Comparison of ENCODE assay signal across 18 mouse cellular contexts in the genomic region with DNA sequence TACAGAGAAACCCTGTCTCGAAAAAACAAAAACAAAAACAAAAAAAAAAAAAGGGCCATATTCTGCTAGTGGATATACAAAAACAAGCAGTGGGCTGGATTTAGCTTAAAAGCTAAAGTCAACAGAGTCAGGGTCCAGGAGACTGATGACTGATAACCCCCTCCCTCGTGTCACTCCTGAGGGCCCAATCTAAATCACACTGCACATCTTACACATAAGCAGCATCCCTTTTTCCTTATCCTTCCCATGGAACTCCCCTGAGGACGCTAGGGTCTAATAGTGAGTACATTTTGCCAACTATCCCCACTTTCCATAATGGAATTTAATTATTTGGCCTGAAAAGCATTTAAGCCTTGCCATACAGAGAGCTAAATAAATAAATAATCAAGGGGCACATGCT.
"Had no signal": no experiment of that assay in that cellular context is flagged by ENCODE, and none has a peak within 500 bp of the region (broad histone marks: within the 10 kb centered on the region; RNA-seq: fewer than 3 reads in every experiment).

No protein-coding gene starts in this region.

- ATAC-seq: liver, postnatal 0 days; lung, postnatal 0 days; midbrain, embryonic 16.5 days had no signal

- H3K27me3 ChIP-seq: liver, embryonic 13.5 days; liver, embryonic 15.5 days; lung, embryonic 15.5 days; midbrain, embryonic 12.5 days; stomach, embryonic 15.5 days had no signal

- H3K27ac ChIP-seq: liver, embryonic 13.5 days; liver, embryonic 15.5 days; lung, embryonic 15.5 days; macrophage; midbrain, embryonic 12.5 days; stomach, embryonic 15.5 days; stomach, postnatal 0 days had no signal

- H3K4me1 ChIP-seq: liver, embryonic 13.5 days; liver, embryonic 15.5 days; lung, embryonic 15.5 days; midbrain, embryonic 12.5 days; stomach, embryonic 15.5 days had no signal

- H3K9ac ChIP-seq: liver, embryonic 13.5 days; liver, embryonic 15.5 days; liver, postnatal 0 days; lung, embryonic 15.5 days; midbrain, embryonic 12.5 days; stomach, embryonic 15.5 days had no signal

- DNase-seq: liver, embryonic 13.5 days; liver, postnatal 0 days; lung, adult 2 months; lung, postnatal 14 days; lung, postnatal 36 days; right cerebral cortex, postnatal 14 days; thymus, adult 2 months; thymus, postnatal 25 days; thymus, postnatal 4 days had no signal

- H3K9me3 ChIP-seq: liver, embryonic 13.5 days; liver, embryonic 15.5 days; lung, embryonic 15.5 days; midbrain, embryonic 12.5 days; stomach, embryonic 15.5 days had no signal

- H3K4me3 ChIP-seq: liver, embryonic 13.5 days; liver, embryonic 15.5 days; lung, embryonic 15.5 days; megakaryocyte, embryonic 14.5 days; midbrain, embryonic 12.5 days; stomach, embryonic 15.5 days had no signal

- H3K4me2 ChIP-seq: liver, embryonic 13.5 days; liver, embryonic 15.5 days; lung, embryonic 15.5 days; midbrain, embryonic 12.5 days; stomach, embryonic 15.5 days had no signal

- H3K36me3 ChIP-seq: liver, embryonic 13.5 days; liver, embryonic 15.5 days; lung, embryonic 15.5 days; midbrain, embryonic 12.5 days; stomach, embryonic 15.5 days had no signal
